Mouse (Mus musculus) testis, postnatal 10 days (tissue): Measurements from ENCODE around the gene Gpr65.
"Not testable (repeated sequence)": the region's sequence is repeated elsewhere in the genome, so short reads cannot be mapped to it uniquely, and the experiment has no call there.

ENCODE experiments used
- DNase-seq: peaks from one replicate; pipeline ENCODE4 v3.0.0; 2021; ENCODE audit warnings: low spot score

The Gpr65 gene

GRCm38 (mm10) chr12:98268441-98269369, at the start of gene Gpr65:
Gene Gpr65, plus strand, starts transcription at chr12:98268635.
- no peak for DNase-seq

- no peak for DNase-seq
Measured at GRCm38 (mm10) chr12:98223286-98223685, 45.1 kb upstream of the Gpr65 start.

GRCm38 (mm10) chr12:98227037-98227436, 41.4 kb upstream of the Gpr65 start:
- DNase-seq: no peak

GRCm38 (mm10) chr12:98238478-98238877, 30.0 kb upstream of the Gpr65 start:
- not testable (repeated sequence) for DNase-seq

- DNase-seq: no peak
Measured at GRCm38 (mm10) chr12:98244161-98244560, 24.3 kb upstream of the Gpr65 start.

GRCm38 (mm10) chr12:98244865-98245264, 23.6 kb upstream of the Gpr65 start:
- no peak for DNase-seq

GRCm38 (mm10) chr12:98246835-98247234, 21.6 kb upstream of the Gpr65 start:
- DNase-seq: no peak

- DNase-seq: no peak
Measured at GRCm38 (mm10) chr12:98249671-98250070, 18.8 kb upstream of the Gpr65 start.

- no peak for DNase-seq
Measured at GRCm38 (mm10) chr12:98250327-98250726, 18.1 kb upstream of the Gpr65 start.

GRCm38 (mm10) chr12:98252417-98252816, 16.0 kb upstream of the Gpr65 start:
- DNase-seq: no peak

- no peak for DNase-seq
Measured at GRCm38 (mm10) chr12:98255373-98255995, 13.0 kb upstream of the Gpr65 start.

- DNase-seq: no peak
Measured at GRCm38 (mm10) chr12:98258371-98258844, 10.0 kb upstream of the Gpr65 start.

GRCm38 (mm10) chr12:98258845-98259517, 9.5 kb upstream of the Gpr65 start, which contains the start of gene Galc:
Gene Galc, minus strand, starts transcription at chr12:98259459.
- DNase-seq: peak; percentile 91

- DNase-seq: no peak
Measured at GRCm38 (mm10) chr12:98259518-98259852, 8.9 kb upstream of the Gpr65 start.

- DNase-seq: no peak
Measured at GRCm38 (mm10) chr12:98265697-98266096, 2.7 kb upstream of the Gpr65 start.

- no peak for DNase-seq
Measured at GRCm38 (mm10) chr12:98269791-98270745, 1.6 kb downstream of the Gpr65 start.

- no peak for DNase-seq
Measured at GRCm38 (mm10) chr12:98270810-98271566, 2.6 kb downstream of the Gpr65 start.

GRCm38 (mm10) chr12:98272433-98272832, 4.0 kb downstream of the Gpr65 start:
- no peak for DNase-seq

GRCm38 (mm10) chr12:98280530-98280929, 12.1 kb downstream of the Gpr65 start:
- peak; percentile 63 for DNase-seq

GRCm38 (mm10) chr12:98280996-98281395, 12.6 kb downstream of the Gpr65 start:
- DNase-seq: no peak
